In the genomic region with DNA sequence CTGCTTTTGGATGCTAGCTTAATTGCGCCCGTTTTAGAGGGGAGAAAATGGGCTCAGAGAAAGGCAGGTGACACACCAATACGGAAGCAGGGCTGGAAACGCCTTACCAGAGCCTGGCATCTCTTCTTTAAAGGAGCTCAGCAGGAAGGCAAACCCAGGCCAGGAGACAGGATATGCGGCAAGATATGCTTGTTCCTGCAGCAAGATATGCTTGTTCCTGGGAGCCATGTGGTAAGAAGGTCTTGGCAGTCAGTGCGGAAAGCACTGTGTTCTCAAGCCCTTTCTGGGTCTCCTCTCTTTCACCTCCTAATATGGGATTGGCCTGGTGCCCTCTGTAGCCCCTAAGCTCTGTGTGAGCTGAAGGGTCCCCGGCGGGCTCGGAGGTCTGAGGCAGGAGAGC, we compare ENCODE assay signal across 7 mouse cellular contexts.
A peak's percentile ranks its signal among the peaks of the same experiment; 100 is the strongest.
DNase-seq lines count a peak whose midpoint lies in the region; ATAC-seq and TF ChIP-seq lines count a peak whose summit lies in the region.

No protein-coding gene starts in this region.

- no peaks in the 10 kb centered on the region for H3K36me3 ChIP-seq in limb, embryonic 14.5 days (ENCODE audit: control insufficient read depth, insufficient read depth, low read length)

- H3K4me2 ChIP-seq in limb, embryonic 14.5 days (replicated peaks; ENCODE audit: low read depth, low read length, severe bottlenecking): no peak overlapping the region

- no peak overlapping the region for H3K4me3 ChIP-seq in limb, embryonic 14.5 days (replicated peaks; ENCODE audit: low read length)

- H3K27me3 ChIP-seq in limb, embryonic 14.5 days (ENCODE audit: control insufficient read depth, insufficient read depth, low read length): no peaks in the 10 kb centered on the region

- DNase-seq in left cerebral cortex, postnatal 4 days: peak; percentile 46
- no peak for DNase-seq in left cerebral cortex, postnatal 36 days (ENCODE audit: low spot score in 2 of 2)
- peak; percentile 74 for DNase-seq in brain, adult 2 months (ENCODE audit: low read depth, low spot score)
- peak; percentile 27 to 36 for DNase-seq in cerebellum, postnatal 36 days
- peak; percentile 62 for DNase-seq in limb, embryonic 14.5 days (ENCODE audit: low spot score)
- DNase-seq in left cerebral cortex, adult 11 months (ENCODE audit: low spot score): no peak

- H3K27ac ChIP-seq in limb, embryonic 14.5 days (replicated peaks; ENCODE audit: low read depth, low read length): peak overlapping the region; percentile 48; the same call in 1 of the 2 replicates

- WGBS in limb, embryonic 14.5 days: 54% methylated on average over 9 of the region's 9 CpGs

- no peak for TF ChIP-seq POLR2A in limb, embryonic 14.5 days (IDR thresholded peaks at IDR 0.05; ENCODE audit: borderline replicate concordance, extremely low read depth, insufficient read depth, insufficient read length)

- H3K9me3 ChIP-seq in limb, embryonic 14.5 days (ENCODE audit: control insufficient read depth, low read length): no peaks in the 10 kb centered on the region

- ATAC-seq in limb, embryonic 14.5 days (ENCODE audit: low FRiP score, low read depth): no peak
- no peak for ATAC-seq in CD4-positive, CD25-positive, alpha-beta regulatory T cell, adult 4 months

- peaks cover 64% of the 10 kb centered on the region for H3K4me1 ChIP-seq in limb, embryonic 14.5 days (ENCODE audit: control insufficient read depth, insufficient read depth, low read length)

- H3K9ac ChIP-seq in limb, embryonic 14.5 days (ENCODE audit: low read depth, low read length, severe bottlenecking): no peak overlapping the region

- intact Hi-C loops in left cerebral cortex, postnatal 4 days (cut with DNase I): no loop called here
- intact Hi-C loops in left cerebral cortex, postnatal 36 days (cut with DNase I): no loop called here

Comparison
In these comparisons a context has a peak if more than half of its experiments do, and no peak if none do; other contexts are left out.
1. DNase-seq: peak in left cerebral cortex, postnatal 4 days (single experiment), brain, adult 2 months (single experiment), cerebellum, postnatal 36 days (2 of 2) and limb, embryonic 14.5 days (single experiment); none in left cerebral cortex, postnatal 36 days (0 of 2) and left cerebral cortex, adult 11 months (single experiment).